Mouse (Mus musculus) left cerebral cortex, postnatal 25 days (tissue): ENCODE measurements at regions not wholly inside any gene's neighbourhood (a gene's known extent, or its start where the extent isn't known, plus 50 kb on each side); places are given as distances from the start of the nearest gene placed in this dataset.

Experiments used
- DNase-seq, 2 experiments: peaks; one replicate each; pipeline ENCODE4 v3.0.0; 2022; ENCODE audit warnings: low spot score in 2 of 2, mixed read lengths in 1 of 2
- intact Hi-C: fragments of 180-260 bp; cut with DNase I; formaldehyde crosslinking; loops from one replicate; pipeline ENCODE4 v1.15.1; 2025
- microRNA-seq, 2 experiments: library from miRNA; unstranded; fragments of <30 nt; microRNA quantifications; one replicate each; pipeline ENCODE4 v1.2.0; 2022

DNA sequence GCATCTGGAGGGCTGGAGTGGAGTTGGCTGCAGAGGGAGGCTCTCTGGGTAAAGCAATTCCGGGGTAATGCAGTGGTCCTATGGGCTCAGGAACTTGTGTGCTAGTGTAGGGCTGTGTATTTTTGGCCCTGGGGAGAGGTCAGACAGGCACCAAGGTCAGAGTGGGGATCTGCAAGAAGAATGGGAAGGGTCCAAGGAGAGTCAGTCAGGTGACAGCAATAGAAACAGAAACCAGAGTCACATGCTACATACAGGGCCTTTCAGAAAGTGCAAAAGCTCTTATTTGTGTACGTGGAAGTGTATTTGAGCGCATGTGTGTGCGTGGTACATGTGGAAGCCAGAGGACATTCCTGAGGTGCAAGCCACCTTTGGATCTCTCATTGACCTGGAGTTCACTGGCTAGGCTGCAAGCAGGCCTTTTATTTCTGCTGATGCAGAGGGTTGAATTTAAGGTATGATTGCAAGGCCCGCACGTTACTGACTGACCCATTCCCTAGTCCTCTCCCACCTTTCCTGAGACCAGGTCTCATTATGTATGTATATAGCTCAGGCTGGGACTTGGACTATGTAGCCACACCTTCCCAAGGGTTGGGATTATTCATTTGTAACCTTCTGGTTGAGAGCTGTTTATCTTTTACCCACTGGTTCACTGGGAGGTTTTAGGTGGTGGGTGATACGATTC, 1122.0 kb upstream of the A1bg start:
- DNase-seq, result no peak
- intact Hi-C loops, result no loop called here

DNA sequence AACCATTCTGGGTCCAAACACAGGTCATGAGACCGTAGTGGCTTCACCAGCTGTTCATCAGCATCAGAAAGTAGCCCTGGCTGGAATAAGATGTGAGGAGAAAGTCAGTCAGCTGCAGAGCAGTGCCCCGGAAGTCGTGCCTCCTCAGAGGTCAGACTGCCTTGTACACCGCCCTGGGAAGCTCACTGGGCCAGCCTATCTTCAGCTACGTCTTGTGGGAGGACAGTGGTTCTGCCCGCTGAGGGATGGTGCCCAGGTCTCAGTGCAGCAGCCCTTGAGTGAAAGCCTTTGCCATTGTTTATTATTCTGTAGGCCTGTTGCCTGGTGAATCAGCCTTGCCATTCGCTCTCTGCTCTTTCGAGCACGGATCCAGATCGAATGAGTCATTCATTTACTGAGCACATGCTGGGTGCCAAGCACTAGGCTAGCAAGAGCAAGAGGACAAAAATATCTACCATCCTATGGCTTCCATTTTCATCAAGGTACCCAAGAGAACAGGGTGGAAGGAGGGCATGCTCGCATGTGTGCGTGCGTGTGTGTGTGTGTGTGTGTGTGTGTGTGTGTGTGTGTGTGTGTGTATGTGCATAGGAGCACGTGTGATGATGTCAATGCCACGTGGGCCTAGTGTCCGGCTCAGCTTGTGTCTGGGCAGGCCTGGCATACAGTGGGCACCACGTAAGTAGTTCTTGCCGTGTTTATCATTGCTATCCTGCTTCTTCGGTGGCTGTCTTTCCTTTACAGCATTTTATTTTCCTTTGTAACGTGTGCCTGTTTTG, 1121.0 kb upstream of the A1bg start:
- intact Hi-C loops, result no loop called here

DNA sequence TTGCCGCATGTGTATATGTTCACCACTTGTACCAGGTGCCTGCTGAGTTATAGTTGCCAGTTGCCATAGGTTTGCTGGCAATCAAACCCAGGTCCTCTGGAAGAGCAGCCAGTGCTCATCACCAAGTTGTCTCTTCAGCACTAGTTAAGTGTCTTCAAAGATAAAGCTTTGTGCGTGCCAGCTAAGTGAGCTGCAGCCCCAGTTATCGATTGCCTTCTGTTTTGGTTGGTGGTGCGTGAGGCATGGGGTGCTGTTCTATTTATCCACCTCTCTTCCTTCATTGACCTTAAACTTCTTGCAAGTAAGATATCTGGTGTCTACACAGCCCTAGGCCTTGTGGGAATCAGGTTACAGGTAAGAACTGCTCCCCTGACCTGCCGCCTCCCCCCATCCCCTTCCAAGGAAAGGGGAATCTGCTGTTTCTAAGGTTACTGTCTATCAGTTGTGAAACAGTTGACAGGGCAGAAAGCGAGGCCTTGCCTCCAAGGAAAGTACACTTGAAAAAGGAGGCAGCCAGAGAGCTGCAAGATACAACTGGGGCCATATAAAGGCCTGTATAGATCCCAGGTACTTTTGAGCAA, 1120.2 kb upstream of the A1bg start:
- DNase-seq, result no peak
- intact Hi-C loops, result no loop called here

More for the DNA sequence above, 1121.0 kb upstream of the A1bg start:
- DNase-seq, result peak; percentile 34 to 73

Small RNA genes in the stretch of these regions (microRNA-seq; reads per million reads assigned to microRNA genes)
- 0 reads per million in 2 experiments for gene Gm24810
